Mouse (Mus musculus): ENCODE results near the gene Trim40. TPM values are rescaled to one million over a fixed set of nuclear protein-coding genes. Genes with fewer than 3 reads are reported as not detected.
"Not testable (repeated sequence)": the region's sequence is repeated elsewhere in the genome, so short reads cannot be mapped to it uniquely, and the experiment has no call there.

Gene Trim40
- total RNA-seq, 1 experiment from 2014 or later: not detected

DNA sequence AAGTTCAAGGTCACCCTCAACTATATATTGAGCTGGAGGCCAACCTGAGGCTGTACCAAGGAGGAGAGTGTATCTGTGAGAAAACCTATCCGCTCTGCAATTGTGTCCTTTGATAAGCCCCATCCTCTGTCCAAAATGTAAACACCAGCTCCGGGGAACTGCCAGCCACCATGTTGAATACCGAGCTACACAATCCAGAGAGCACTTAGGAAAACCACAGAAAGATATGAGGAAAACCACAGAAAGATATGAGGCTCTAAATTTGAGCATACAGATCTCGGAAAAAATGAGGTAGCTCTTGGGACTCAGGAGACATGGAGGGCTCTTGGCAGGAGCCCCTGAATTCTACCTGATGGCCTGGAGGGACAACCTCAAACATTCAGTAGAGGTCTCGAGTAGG, 3.5 kb upstream of the Trim40 start:
- DNase-seq: no peak

DNA sequence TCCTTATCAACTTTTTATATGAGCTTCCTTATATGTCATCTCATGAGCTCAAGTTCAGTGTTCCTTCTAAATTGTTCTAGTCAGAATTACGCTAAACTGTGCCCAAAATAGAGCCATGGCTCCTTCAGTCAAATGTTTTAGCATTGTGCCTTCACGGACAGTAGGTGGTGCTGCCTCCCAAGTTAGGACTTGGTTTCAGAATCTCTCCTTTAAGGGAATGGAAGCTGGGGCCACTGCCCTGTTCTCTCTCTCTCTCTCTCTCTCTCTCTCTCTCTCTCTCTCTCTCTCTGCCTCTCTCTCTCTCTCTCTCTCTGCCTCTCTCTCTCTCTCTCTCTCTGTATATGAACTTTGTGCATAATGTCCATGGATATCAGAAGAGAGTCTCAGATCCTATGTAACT, 2.4 kb upstream of the Trim40 start:
- DNase-seq: peak; percentile 60

DNA sequence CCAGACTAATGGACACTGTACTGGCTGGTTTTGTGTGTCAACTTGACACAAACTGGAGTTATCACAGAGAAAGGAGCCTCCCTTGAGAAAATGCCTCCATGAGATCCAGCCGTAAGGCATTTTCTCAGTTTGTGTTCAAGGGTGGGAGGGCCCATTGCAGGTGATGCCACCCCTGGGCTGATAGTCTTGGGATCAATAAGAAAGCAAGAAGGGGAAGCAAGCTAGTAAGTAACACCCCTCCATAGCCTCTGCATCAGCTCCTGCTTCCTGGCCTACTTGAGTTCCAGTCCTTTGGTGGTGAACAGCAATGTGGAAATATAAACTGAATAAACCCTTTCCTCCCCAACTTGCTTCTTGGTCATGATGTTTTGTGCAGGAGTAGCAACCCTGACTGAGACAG, 1.6 kb upstream of the Trim40 start:
- not testable (repeated sequence) for DNase-seq

DNA sequence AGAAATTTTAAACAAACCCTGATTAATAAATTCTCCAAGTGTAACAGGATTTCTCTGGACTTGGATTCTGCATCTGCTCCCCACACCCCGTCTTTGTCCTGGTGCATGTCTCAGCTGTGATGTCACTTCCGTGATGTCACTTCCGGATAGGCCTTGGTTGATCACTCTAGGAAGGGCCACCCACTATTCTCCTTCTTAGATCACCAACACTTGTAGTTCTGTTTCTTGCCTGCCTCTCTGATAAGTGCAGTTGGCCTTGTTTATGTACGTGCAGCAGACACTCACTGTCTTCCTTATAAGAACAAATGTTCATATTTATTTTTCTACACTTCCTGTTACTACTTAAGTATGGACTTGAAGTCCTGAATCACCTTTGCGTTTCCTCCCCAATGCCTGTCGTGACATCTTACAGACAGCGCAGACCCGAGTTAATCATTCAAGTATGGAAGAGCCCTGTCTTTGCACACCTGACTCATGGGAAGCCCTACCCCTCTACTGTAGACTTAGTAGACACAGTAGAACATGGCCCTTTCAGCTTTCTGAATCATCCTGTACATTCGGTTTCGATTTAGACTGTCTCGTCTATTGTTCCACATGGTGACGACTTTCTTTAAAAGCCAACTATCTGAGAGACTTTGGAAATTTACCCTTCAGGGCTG, 4.7 kb downstream of the Trim40 start:
- no peak for DNase-seq

- no peak for DNase-seq
These were observed 6.6 kb downstream of the Trim40 start for GRCm38 (mm10) chr17:36883350-36883749.

- no peak for DNase-seq
These were observed 15.3 kb downstream of the Trim40 start for GRCm38 (mm10) chr17:36874636-36875035.

DNA sequence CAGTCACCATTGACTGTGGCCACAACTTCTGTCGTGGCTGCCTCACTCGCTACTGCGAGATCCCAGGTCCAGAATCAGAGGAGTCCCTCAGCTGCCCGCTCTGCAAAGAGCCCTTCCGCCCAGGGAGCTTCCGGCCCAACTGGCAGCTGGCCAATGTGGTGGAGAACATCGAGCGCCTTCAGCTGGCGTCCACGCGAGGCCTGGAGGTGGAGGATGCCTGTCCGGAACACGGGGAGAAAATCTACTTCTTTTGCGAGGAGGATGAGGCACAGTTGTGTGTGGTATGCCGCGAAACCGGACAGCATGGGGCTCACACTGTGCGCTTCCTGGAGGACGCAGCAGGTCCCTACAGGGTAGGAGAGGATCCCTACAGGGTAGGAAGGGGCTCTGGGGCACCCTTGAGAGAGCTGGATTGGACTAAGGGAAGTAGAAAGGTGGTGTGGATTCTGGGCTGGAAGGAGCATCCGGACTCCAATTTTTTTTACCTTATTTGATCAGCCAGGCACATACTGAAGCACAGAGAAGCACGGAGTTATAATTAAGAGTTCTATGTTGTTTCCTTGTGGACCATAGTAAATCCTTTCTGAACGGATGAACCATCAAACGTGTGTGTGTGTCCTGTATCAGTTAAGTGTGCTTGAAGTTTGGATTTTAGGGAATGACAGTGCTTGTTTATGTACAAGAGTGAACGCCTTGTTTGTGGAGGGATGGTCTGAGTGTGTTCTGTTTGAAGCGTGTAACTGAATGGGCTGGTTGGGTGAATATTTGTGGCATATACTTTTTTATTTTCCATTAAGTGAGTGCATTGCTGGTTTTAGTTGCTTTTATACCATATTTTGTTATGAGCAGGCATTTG, 19.7 kb downstream of the Trim40 start:
- DNase-seq: peak; percentile 48

GRCm38 (mm10) chr17:36869284-36869954, 20.5 kb downstream of the Trim40 start, which contains the start of gene Trim10:
Gene Trim10, plus strand, starts transcription at chr17:36869574.
- DNase-seq: no peak

DNA sequence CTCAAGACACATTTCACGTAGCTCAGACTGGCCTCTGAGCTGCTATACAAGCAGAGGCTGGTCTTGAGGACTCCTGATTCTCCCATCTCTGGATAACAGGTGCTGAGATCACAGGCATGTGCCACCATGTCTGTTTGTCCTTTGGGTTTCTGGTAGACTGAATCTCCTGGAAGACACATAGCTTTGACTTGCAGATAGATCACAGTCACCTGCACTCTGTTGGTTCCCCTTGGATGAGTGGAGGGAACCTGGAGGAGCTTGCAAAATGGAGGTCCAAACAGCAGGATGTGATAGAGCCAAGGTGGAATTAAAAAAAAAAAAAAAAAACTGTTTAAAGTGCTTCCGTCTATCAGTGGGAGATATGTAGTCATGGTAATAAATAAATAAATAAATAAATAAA, 21.1 kb downstream of the Trim40 start:
- no peak for DNase-seq

DNA sequence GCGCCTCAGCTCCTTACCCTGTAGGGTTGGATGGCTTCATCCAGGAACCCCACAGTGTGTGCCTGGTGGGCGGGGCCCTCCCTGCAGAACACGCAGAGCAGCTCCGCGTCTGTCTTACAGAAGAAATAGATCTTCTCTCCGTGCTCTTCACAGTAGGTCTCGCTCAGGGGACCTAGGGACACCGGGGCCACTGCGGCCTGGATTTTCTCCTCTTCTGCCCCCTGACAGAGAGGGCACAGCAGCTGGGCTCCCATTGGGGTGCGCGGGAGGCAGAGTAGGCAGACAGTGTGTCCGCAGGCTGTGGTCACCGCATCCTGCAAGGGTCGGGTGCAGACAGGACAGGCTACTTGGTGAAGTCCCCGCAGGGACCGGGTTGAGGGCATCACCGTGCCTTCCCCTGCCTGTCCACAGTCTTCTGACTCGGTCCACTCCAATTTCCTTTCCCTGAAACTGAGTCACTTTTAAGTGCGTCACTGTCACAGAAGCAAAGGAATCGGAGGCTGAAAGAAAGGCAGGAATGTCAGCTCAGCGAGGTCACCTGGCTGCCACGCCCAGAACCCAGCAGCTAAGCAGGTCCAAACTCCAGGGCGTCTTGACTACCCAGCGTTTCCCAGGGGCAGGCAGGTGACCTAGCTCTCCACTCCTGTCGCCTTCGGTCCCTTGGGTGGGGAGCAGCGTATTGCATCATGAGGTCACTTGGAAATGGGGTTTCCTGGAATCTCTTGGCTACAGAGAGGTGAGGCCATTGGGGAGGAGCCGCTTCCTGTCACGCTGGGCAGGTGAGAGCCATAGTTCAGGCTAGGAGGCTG, 23.0 kb downstream of the Trim40 start, which contains the start of gene Trim15:
Gene Trim15, minus strand, starts transcription at position 492 of the 809 bp plus-strand sequence.
- no peak for DNase-seq

DNA sequence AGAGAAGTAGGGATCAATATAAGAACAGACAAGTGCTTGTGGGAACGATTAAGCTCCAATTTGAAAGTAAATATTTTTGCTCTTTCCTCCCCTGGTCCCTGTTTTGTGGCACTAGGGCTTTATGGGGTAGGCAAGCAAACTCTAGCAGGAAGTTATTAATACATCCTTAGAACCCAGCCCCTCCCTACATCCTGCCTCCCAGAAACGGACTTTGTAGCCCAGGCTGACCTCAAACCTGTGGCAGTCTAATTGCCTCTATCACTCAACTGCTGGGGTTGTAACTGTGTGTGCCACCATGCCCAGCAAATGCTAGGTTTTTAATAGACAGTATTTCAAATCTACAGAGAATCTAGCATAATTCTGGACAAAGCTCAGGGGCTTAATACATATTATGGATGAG, 28.2 kb downstream of the Trim40 start:
- DNase-seq: no peak

- no peak for DNase-seq
These were observed 31.7 kb downstream of the Trim40 start for GRCm38 (mm10) chr17:36858181-36858580.

DNA sequence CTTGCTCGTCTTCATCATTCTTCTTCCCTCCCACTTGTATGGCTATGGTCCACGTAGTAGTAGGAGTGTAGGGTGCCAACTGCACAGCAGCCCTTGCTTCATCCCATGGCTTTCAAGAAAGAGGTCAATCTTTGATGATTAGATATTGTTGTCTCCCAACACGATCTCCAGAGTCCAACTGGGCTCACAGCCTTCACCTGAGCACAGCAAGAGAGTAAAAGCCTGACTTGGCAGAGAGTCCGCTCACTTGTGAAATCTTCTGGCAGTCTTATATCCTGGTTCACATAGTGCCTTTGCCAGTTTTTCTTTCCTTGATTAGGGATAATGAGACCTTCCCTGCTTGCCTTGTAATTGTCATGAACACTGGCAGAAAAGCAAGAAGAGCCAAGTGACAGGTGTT, 33.7 kb downstream of the Trim40 start:
- DNase-seq: peak; percentile 51

GRCm38 (mm10) chr17:36855484-36855883, 34.4 kb downstream of the Trim40 start:
- DNase-seq: no peak

DNA sequence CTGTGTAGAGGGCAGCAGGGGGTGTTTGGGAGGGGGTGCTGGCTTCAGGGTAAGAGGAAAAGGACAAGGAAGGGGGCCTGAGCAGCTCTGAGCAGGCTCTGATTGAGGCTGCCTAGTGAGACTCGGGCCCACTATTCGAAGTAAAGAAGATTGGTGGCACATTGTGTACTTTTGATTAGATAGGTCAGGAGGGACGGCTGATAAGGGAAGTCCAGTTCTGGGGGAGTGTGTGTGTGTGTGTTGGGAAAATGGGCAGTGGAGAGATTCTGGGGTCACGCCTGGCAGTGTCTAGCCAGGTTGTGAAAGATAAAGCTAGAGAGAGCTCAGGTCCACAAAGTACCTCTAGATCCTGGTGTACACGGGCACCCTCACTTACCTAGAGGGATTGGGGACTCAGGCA, 38.3 kb downstream of the Trim40 start:
- DNase-seq: no peak

DNA sequence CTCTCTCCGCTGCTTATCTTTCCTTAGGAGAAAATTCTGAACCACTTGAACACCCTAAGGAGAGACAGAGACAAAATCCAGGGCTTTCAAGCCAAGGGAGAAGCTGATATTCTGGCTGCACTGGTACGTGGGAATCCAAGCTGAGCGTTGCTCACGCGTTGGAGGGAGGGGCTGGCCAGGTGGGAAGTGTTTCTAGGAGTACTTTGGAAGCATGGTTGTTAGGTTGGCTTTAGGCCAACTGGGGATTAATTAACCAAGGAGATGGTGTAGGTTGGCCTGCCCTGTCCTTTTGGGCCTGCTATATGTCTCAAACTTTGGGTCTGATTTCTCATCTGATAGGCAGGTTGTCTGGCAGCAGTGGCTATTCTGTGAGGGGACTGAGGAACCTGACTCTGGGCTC, 38.7 kb downstream of the Trim40 start:
- DNase-seq: no peak

GRCm38 (mm10) chr17:36849992-36850391, 39.9 kb downstream of the Trim40 start:
- DNase-seq: no peak

GRCm38 (mm10) chr17:36848911-36849310, 41.0 kb downstream of the Trim40 start:
- DNase-seq: peak; percentile 31

DNA sequence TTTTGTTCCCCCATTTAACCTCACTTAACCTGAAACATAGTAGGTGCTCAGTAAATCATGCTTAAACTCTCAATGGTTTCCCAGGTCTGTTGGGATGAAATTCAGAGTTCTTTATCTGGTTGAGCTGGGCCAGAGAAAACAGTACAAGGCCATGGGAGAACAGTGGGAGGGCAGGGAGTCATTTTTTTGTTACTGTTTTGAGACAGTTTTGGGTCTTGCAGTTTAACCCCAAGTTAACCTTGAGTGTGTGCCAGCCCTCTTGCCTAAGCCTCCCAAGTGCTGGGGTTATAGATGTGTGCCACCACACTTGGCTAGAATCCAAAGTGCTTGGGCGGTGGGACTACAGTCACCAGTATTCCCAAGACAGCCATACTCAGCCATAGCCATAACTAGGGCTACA, 45.2 kb downstream of the Trim40 start:
- DNase-seq: peak; percentile 84

DNA sequence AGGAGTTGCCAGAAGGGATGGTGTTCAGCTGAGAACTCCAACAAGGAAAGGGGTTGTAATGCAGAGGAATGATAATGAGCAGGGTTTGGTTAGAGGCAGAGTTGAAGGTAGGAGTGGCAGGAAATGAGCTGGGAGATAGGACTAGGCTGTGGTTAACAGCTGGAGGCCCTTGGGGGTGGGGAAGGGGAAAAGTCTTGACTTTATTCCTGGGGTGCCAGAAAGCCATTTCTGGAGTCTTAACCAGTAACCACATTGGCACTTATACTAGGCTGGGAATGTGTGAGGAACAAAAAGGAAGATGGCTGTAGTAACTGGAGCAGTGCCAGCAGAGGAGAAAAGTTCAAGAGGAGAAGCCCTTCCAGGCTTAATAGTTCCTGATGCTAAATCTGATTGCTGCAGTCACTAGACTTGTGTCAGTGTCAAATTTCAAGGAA, 45.6 kb downstream of the Trim40 start:
- peak; percentile 29 for DNase-seq

DNA sequence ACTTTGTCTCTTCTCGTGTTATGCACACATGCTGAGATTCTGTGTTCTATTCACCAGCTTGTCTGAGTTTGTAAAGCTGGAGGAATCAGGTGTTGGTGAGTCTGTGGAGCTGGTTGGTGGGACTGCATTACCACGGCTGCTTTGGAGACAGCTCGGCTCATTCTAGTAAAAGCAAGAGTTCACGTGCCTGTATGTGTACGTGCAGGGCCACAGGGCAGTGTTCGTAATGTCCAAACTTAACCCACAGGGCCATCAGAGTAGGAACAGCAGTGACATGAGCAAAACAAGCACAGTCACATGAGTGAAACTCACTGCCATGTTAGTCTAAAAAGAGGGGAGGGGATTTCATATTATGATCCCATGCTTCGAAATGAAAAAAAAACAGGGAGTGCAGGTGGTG, 46.2 kb downstream of the Trim40 start:
- no peak for DNase-seq

DNA sequence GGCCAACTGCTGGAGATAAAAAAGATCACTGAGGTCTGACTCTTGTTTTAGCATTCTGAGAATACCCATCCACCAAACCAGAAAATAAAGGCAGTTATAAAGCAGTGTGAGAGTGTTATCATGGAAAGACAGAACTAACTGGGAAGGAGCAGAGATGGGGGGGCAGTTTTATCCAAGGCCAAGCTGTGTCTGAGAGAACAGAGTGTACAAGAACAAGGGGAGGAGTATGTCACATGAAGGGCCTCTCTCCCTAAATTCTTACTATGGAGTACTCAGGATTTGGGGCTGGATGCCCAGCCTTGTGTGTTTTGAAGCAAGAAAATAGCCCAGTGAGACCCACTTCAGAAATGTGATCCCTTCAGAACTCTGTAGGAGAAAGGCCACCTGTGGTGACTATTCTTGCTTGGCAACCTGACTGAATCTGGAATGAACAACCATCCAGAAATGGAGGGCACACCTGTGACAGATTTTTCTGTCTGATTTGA, 48.9 kb downstream of the Trim40 start:
- DNase-seq: no peak

Data from adrenal gland, postnatal 14 days (tissue).